Mouse (Mus musculus) kidney, adult 11 months (tissue): ENCODE results near the gene Gm10320.

Experiments used
- DNase-seq: peaks from one replicate; pipeline ENCODE4 v3.0.0; 2022

The Gm10320 gene

GRCm38 (mm10) chr13:98455646-98456045, 36.2 kb downstream of the Gm10320 start:
- DNase-seq, result no peak

GRCm38 (mm10) chr13:98454224-98454967, 37.4 kb downstream of the Gm10320 start:
- DNase-seq, result no peak

DNA sequence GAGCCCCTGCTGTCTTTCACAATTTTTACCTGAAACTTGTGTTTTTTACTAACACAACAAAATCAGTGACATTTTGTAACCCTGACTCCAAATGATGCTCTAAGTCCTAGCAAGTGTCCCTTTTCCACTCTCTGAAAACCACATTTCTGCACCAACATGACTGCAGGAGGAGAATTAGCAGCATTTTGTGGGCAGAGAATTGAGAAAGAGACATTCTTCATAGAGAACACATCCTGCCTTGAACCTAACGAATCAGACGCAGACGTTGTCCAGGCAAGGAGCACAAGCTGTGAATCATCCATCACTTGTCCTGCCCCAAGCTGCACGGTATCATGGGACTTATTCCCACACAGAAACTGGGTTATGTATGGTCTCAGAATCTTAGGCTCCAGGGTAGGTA, 38.7 kb downstream of the Gm10320 start:
- DNase-seq, result no peak

DNA sequence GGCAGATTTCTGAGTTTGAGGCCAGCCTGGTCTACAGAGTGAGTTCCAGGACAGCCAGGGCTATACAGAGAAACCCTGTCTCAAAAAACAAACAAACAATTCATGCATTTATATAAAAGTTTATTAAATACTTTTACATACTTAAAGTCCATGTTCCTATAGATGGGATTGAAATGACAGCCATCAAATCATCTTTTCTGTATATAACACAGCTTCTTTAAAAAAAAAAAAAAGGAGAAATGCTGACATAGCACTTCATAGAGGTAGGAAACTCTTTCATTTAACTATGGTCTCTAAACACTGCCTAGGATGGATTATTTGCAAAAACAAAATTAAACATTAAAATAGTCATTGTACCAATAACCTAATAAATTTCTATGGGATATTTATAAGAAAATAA, 43.1 kb downstream of the Gm10320 start:
- no peak for DNase-seq

GRCm38 (mm10) chr13:98447741-98448140, 44.1 kb downstream of the Gm10320 start:
- DNase-seq, result no peak

- DNase-seq, result no peak
Observed at GRCm38 (mm10) chr13:98445391-98446125, 46.2 kb downstream of the Gm10320 start.

GRCm38 (mm10) chr13:98441001-98441400, 50.8 kb downstream of the Gm10320 start:
- no peak for DNase-seq

GRCm38 (mm10) chr13:98440293-98440952, 51.4 kb downstream of the Gm10320 start:
- DNase-seq, result no peak
